Mouse (Mus musculus): ENCODE measurements around the gene Pkd2l1. TPM values are rescaled to one million over a fixed set of nuclear protein-coding genes. Genes with fewer than 3 reads are reported as not detected.

The Pkd2l1 gene
- polyA plus RNA-seq, 1 experiment from 2014 or later = 0.12 TPM

DNA sequence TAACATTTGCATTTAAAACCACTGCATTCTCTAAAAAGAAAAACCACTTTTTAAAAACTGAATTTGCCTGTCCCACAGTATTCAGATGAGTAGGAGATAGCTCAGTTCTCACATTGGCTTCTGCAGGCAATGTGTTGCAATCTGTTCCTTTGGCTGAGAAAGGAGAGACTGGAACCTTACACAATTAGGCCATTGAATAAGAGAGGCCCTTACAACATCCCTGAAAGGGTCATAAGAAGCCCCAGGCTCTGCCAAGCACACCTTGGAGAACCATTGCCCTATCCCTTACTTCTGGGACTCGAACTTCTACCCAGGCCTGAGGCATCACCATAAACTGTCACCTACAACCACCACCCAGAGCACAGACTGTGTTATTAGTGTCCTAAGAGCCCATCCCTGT lies 11.7 kb downstream of the Pkd2l1 start:
- H3K4me2 ChIP-seq (ENCODE audit: low read length) = no peak overlapping the region
- no peaks in the 10 kb centered on the region for H3K27me3 ChIP-seq (replicated peaks; ENCODE audit: control insufficient read depth, insufficient read depth, low read length)
- H3K9me3 ChIP-seq (ENCODE audit: control insufficient read depth, low read length) = no peaks in the 10 kb centered on the region
- H3K4me1 ChIP-seq (replicated peaks; ENCODE audit: control insufficient read depth, insufficient read depth, low read length) = no peaks in the 10 kb centered on the region
- no peak overlapping the region for H3K27ac ChIP-seq (ENCODE audit: low read depth)
- no peaks in the 10 kb centered on the region for H3K36me3 ChIP-seq (ENCODE audit: control insufficient read depth, insufficient read depth, low read length)
- no peak overlapping the region for H3K4me3 ChIP-seq (ENCODE audit: low read depth, low read length)
- no peak for ATAC-seq (replicated peaks; ENCODE audit: low FRiP score, low TSS enrichment, low read depth)
- no peak overlapping the region for H3K9ac ChIP-seq (ENCODE audit: low read length)
- no peak for DNase-seq (ENCODE audit: low spot score)
- 84% methylated on average over 1 of the region's 1 CpGs for WGBS

DNA sequence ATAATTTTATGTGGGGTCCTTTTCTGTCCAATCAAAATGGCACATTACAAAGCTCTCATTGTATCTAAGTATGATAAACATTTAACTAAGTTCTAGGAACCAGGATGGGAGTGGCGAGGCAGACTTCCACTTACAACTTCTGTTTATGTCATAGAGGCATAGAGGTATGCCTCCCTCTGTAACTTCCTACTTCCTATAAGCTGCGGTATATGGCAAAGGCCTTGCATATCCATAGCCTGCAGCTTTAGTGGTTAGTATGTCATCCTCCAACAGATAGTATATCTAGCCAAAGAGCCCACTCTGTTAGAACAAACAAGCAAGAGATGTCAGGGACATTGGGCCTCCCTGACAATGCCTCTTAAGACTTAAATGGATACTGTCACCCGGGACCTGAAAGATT lies 15.5 kb downstream of the Pkd2l1 start:
- ATAC-seq (replicated peaks; ENCODE audit: low FRiP score, low TSS enrichment, low read depth) = no peak
- DNase-seq (ENCODE audit: low spot score) = no peak
- H3K9me3 ChIP-seq (ENCODE audit: control insufficient read depth, low read length) = no peaks in the 10 kb centered on the region
- WGBS = 82% methylated on average over 3 of the region's 3 CpGs
- no peak overlapping the region for H3K4me2 ChIP-seq (ENCODE audit: low read length)
- H3K9ac ChIP-seq (ENCODE audit: low read length) = no peak overlapping the region
- H3K4me3 ChIP-seq (ENCODE audit: low read depth, low read length) = no peak overlapping the region
- no peak overlapping the region for H3K27ac ChIP-seq (ENCODE audit: low read depth)
- no peaks in the 10 kb centered on the region for H3K27me3 ChIP-seq (replicated peaks; ENCODE audit: control insufficient read depth, insufficient read depth, low read length)
- H3K36me3 ChIP-seq (ENCODE audit: control insufficient read depth, insufficient read depth, low read length) = no peaks in the 10 kb centered on the region
- H3K4me1 ChIP-seq (replicated peaks; ENCODE audit: control insufficient read depth, insufficient read depth, low read length) = no peaks in the 10 kb centered on the region

DNA sequence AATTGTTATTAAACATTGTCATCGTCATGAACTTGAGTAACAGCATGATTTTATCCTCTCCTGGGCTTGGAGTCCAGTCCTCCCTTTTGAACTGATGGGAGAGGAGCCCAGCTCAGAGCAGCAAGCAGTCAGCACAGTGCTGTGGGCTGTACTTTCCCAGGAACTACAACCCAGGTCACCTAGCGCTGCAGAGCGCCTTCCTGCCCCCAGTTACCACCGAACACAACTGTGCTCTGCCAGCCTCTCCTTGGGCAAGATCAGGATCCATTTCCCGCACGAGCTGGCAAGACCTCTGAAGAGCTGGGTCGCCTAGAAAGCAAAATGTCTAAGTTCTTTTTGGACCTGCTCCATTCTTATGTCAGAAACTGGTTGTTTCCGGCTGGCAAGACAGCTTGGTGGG lies 17.4 kb downstream of the Pkd2l1 start:
- ATAC-seq (replicated peaks; ENCODE audit: low FRiP score, low TSS enrichment, low read depth) = no peak

DNA sequence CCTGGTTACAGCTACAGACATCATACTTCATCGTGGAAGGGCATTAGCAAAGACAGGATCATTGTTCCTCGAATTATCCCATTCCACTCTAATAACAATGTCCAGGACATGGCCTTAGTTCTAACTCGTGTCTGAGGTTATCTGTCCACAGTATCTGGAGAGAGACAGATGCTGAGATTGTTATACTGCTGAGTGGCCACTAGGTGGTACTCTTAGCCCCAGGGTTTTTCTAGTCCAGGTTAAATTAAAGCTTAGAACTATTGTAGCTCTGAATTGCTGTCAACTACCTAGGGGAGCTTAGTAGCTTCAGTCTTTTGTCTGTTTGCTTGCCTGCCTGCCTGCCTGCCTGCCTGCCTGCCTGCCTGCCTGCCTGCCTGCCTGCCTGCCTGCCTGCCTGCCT lies 30.7 kb downstream of the Pkd2l1 start:
- Histone ChIP-seq H3K27me3 (replicated peaks; ENCODE audit: control insufficient read depth, insufficient read depth, low read length) (no peaks in the 10 kb centered on the region), H3K36me3 (ENCODE audit: control insufficient read depth, insufficient read depth, low read length) (no peaks in the 10 kb centered on the region), H3K9me3 (ENCODE audit: control insufficient read depth, low read length) (no peaks in the 10 kb centered on the region), H3K9ac (ENCODE audit: low read length) (no peak overlapping the region), H3K4me3 (ENCODE audit: low read depth, low read length) (no peak overlapping the region), H3K27ac (ENCODE audit: low read depth) (no peak overlapping the region), H3K4me1 (replicated peaks; ENCODE audit: control insufficient read depth, insufficient read depth, low read length) (no peaks in the 10 kb centered on the region), H3K4me2 (ENCODE audit: low read length) (no peak overlapping the region)
- WGBS = 14% methylated on average over 3 of the region's 3 CpGs
- ATAC-seq (replicated peaks; ENCODE audit: low FRiP score, low TSS enrichment, low read depth) (no peak), DNase-seq (ENCODE audit: low spot score) (no peak)

More for the DNA sequence above, 17.4 kb downstream of the Pkd2l1 start:
- no peaks in the 10 kb centered on the region for H3K27me3 ChIP-seq (replicated peaks; ENCODE audit: control insufficient read depth, insufficient read depth, low read length)
- no peak overlapping the region for H3K9ac ChIP-seq (ENCODE audit: low read length)
- WGBS = 62% methylated on average over 8 of the region's 8 CpGs
- no peaks in the 10 kb centered on the region for H3K9me3 ChIP-seq (ENCODE audit: control insufficient read depth, low read length)
- no peaks in the 10 kb centered on the region for H3K36me3 ChIP-seq (ENCODE audit: control insufficient read depth, insufficient read depth, low read length)
- H3K4me2 ChIP-seq (ENCODE audit: low read length) = no peak overlapping the region
- H3K4me3 ChIP-seq (ENCODE audit: low read depth, low read length) = no peak overlapping the region
- no peak overlapping the region for H3K27ac ChIP-seq (ENCODE audit: low read depth)
- H3K4me1 ChIP-seq (replicated peaks; ENCODE audit: control insufficient read depth, insufficient read depth, low read length) = no peaks in the 10 kb centered on the region
- DNase-seq (ENCODE audit: low spot score) = no peak

DNA sequence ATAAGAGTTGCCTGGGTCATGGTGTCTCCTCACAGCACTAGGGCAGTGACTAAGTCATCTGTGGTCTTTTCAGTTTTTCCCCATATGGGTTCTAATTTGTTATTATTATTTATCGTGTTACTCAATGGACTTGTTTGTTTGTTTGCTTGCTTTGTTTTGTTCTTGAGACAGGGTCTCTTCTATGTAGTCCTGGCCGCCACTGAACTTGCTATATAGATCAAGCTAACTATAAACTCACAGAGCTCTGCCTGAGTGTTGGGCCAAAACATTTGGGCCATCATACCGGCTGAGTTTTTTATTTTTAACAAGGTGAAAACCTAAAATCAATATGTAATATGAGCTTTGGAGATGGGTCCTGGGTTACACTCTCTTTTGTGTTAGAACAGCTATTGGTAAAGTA lies 32.9 kb downstream of the Pkd2l1 start:
- Histone ChIP-seq H3K4me1 (replicated peaks; ENCODE audit: control insufficient read depth, insufficient read depth, low read length) (no peaks in the 10 kb centered on the region), H3K36me3 (ENCODE audit: control insufficient read depth, insufficient read depth, low read length) (no peaks in the 10 kb centered on the region), H3K4me3 (ENCODE audit: low read depth, low read length) (no peak overlapping the region), H3K9ac (ENCODE audit: low read length) (no peak overlapping the region), H3K9me3 (ENCODE audit: control insufficient read depth, low read length) (no peaks in the 10 kb centered on the region), H3K27me3 (replicated peaks; ENCODE audit: control insufficient read depth, insufficient read depth, low read length) (no peaks in the 10 kb centered on the region), H3K4me2 (ENCODE audit: low read length) (no peak overlapping the region), H3K27ac (ENCODE audit: low read depth) (no peak overlapping the region)
- 76% methylated on average over 3 of the region's 3 CpGs for WGBS
- DNase-seq (ENCODE audit: low spot score) = no peak
- no peak for ATAC-seq (replicated peaks; ENCODE audit: low FRiP score, low TSS enrichment, low read depth)

DNA sequence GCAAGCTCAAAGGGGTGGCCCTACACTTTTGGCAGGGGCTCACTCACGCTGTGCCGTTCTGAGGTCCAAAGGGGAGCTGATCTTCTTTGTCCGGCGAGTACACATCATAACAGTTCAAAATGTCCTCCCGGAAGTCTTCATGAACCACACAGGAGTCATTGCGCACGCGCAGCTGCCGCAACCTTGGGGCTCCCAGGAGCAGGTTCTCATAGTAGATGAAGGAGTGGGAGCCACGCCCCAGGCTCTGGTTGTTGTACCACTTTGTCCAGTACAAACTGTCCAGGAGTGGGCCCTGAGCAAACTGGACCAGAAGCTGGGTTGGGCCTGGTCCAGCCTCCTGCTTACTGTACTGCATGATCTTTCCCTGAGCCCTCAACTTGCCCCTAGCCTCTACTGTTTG lies 35.2 kb downstream of the Pkd2l1 start:
- H3K27me3 ChIP-seq (replicated peaks; ENCODE audit: control insufficient read depth, insufficient read depth, low read length) = no peaks in the 10 kb centered on the region
- H3K36me3 ChIP-seq (ENCODE audit: control insufficient read depth, insufficient read depth, low read length) = no peaks in the 10 kb centered on the region
- 94% methylated on average over 10 of the region's 10 CpGs for WGBS
- no peak overlapping the region for H3K4me2 ChIP-seq (ENCODE audit: low read length)
- no peak overlapping the region for H3K9ac ChIP-seq (ENCODE audit: low read length)
- no peak overlapping the region for H3K27ac ChIP-seq (ENCODE audit: low read depth)
- no peak for ATAC-seq (replicated peaks; ENCODE audit: low FRiP score, low TSS enrichment, low read depth)
- DNase-seq (ENCODE audit: low spot score) = no peak
- no peaks in the 10 kb centered on the region for H3K4me1 ChIP-seq (replicated peaks; ENCODE audit: control insufficient read depth, insufficient read depth, low read length)
- no peak overlapping the region for H3K4me3 ChIP-seq (ENCODE audit: low read depth, low read length)
- H3K9me3 ChIP-seq (ENCODE audit: control insufficient read depth, low read length) = no peaks in the 10 kb centered on the region

DNA sequence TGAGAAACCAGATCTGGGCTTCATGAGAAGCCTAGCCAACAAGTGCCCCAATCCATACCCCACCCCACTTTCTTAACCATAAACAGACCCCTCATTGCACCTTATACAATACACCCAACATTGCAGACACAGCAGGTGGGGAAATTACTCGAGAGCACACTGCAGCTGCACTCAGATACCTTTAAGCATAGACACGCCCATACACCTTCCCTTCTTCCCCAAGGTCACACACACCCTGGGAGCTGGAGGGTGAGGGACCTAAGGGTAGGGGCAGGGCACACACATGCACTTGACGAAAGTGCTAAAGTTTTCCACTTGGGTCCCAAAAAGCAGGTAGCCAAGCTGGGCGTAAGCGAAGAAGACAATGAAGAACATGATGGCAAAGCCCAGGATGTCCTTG lies 38.5 kb downstream of the Pkd2l1 start:
- Histone ChIP-seq H3K9ac (ENCODE audit: low read length) (no peak overlapping the region), H3K9me3 (ENCODE audit: control insufficient read depth, low read length) (no peaks in the 10 kb centered on the region), H3K27ac (ENCODE audit: low read depth) (no peak overlapping the region), H3K4me1 (replicated peaks; ENCODE audit: control insufficient read depth, insufficient read depth, low read length) (no peaks in the 10 kb centered on the region), H3K27me3 (replicated peaks; ENCODE audit: control insufficient read depth, insufficient read depth, low read length) (no peaks in the 10 kb centered on the region), H3K36me3 (ENCODE audit: control insufficient read depth, insufficient read depth, low read length) (no peaks in the 10 kb centered on the region), H3K4me2 (ENCODE audit: low read length) (no peak overlapping the region), H3K4me3 (ENCODE audit: low read depth, low read length) (no peak overlapping the region)
- DNase-seq (ENCODE audit: low spot score) (no peak), ATAC-seq (replicated peaks; ENCODE audit: low FRiP score, low TSS enrichment, low read depth) (no peak)
- 86% methylated on average over 5 of the region's 5 CpGs for WGBS

DNA sequence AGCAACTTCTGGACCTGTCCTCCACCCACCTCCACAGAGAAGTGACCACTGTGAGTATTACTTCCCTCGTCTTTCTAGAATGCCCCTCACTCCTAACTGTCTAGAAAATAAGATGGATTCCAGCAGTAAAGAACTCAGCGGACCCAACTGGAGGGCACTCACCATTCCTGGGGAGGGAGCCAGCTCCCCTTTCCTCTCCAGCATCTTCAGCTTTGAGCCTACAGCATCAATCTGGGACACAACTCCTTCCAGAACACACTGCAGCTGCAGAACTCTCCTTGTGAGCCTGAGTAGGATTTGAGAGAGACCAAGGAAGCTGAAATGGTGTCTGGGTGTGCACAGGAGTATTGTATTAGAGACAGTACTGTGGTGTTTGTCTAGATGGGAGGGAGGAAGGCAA lies 43.3 kb downstream of the Pkd2l1 start:
- Histone ChIP-seq H3K9me3 (ENCODE audit: control insufficient read depth, low read length) (no peaks in the 10 kb centered on the region), H3K36me3 (ENCODE audit: control insufficient read depth, insufficient read depth, low read length) (no peaks in the 10 kb centered on the region), H3K27me3 (replicated peaks; ENCODE audit: control insufficient read depth, insufficient read depth, low read length) (no peaks in the 10 kb centered on the region), H3K4me3 (ENCODE audit: low read depth, low read length) (no peak overlapping the region), H3K27ac (ENCODE audit: low read depth) (no peak overlapping the region), H3K4me1 (replicated peaks; ENCODE audit: control insufficient read depth, insufficient read depth, low read length) (peaks cover 5% of the 10 kb centered on the region; the same call in 1 of the 2 replicates), H3K4me2 (ENCODE audit: low read length) (no peak overlapping the region), H3K9ac (ENCODE audit: low read length) (no peak overlapping the region)
- 72% methylated on average over 2 of the region's 2 CpGs for WGBS
- DNase-seq (ENCODE audit: low spot score) (no peak), ATAC-seq (replicated peaks; ENCODE audit: low FRiP score, low TSS enrichment, low read depth) (no peak)

DNA sequence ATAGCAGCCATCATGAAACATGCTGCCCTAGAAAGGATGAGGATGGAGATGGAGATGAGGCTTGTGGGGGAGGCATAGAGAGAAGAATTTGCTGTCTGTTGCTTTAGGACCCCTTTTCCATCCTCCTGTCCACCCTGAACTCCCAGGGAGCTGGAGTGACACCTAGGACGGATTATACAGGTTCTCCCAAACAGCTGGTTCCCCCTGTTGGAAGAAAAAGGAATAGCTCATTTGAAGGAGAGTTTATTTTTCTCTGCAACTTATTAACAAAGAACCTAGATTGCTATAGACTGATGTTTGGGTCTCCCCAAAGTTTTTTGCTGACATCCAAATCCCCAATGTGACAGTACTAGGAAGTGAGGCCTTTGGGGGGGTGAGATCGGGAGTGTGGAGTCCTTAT lies 43.9 kb downstream of the Pkd2l1 start:
- Histone ChIP-seq H3K27ac (ENCODE audit: low read depth) (no peak overlapping the region), H3K4me2 (ENCODE audit: low read length) (no peak overlapping the region), H3K9me3 (ENCODE audit: control insufficient read depth, low read length) (no peaks in the 10 kb centered on the region), H3K4me3 (ENCODE audit: low read depth, low read length) (no peak overlapping the region), H3K9ac (ENCODE audit: low read length) (no peak overlapping the region), H3K36me3 (ENCODE audit: control insufficient read depth, insufficient read depth, low read length) (peaks cover 6% of the 10 kb centered on the region), H3K27me3 (replicated peaks; ENCODE audit: control insufficient read depth, insufficient read depth, low read length) (no peaks in the 10 kb centered on the region), H3K4me1 (replicated peaks; ENCODE audit: control insufficient read depth, insufficient read depth, low read length) (peaks cover 5% of the 10 kb centered on the region; the same call in 1 of the 2 replicates)
- DNase-seq (ENCODE audit: low spot score) (no peak), ATAC-seq (replicated peaks; ENCODE audit: low FRiP score, low TSS enrichment, low read depth) (no peak)
- 34% methylated on average over 2 of the region's 2 CpGs for WGBS

Measured in intestine, embryonic 14.5 days (tissue).